Mouse (Mus musculus): ENCODE data around the gene Irx5. TPM values are rescaled to one million over a fixed set of nuclear protein-coding genes. Genes with fewer than 3 reads are reported as not detected.

Gene Irx5
- total RNA-seq, 2 experiments from 2014 or later, result 7.7 TPM; not detected in 1

GRCm38 (mm10) chr8:92360083-92360861 is 2.8 kb downstream of the Irx5 start:
- no peak for DNase-seq

DNA sequence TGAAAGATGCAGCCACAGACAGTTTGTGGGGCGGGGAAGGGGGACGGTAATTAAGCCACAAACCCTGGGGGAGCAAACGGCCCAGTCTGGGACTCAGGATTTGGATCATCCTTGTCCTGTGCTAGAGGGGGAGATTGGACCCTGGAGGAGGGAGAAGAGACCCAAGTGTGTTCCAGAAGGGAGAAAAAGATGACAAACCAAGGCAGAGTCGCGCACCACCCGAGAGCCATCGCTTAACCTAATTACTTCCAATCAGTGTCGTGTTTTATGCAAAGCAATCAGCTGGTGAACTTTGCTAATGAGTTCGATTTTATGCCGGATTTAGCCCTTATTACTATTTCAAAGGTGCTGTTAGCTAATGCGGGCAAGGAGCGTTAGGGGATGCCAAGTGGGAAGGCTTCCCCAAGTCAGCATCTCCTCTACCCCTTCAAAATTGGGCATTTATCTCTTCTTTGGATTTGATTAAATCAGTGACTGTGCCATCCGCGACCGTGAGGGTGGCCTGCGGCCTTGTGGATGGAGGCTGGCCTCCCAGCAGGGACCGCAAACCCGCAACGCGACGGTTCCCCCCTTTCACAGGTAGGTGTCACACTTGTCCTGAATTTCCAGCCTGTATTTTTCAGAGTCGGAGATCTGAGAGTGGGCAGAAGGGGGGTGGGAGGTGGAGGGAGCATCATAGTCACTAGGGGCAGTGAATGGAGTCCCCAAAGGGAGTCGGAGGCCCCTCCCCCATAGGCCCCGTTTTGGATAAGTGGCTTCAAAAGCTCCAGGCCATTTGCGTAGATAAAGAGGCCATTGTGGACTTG is 4.3 kb downstream of the Irx5 start:
- DNase-seq, result no peak

DNA sequence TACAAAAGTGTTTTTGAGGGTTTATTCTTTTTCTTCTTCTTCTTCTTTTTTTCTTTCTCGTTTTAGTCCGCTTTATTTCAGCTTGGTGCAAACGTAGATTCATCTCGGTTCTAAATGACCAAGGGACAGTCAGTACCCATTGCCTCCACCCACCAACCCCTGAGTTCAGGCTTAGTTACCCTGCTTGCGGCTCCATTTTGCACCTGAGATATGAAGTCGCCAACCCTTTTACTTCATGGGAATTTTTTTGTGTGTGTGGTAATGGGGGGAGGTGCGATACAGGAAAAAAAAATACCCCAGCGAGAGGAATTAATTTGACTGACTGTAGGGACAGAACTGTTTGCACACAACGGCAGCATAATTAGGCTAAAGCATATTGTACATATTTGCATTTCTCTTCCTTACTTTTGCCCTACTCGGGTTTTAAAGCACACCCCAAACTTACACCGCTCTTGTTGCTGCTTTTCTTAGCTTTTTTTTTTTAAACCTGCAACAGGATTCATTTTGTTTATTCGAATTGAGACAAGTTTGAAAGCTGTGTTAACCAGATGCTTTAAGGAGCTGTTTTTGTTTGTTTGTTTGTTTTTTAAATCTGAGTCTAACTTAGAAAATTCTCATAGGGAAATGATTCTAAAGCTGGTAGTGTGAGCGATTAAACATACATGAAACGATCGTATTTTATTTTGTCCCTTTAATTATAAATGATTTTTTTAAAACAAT is 5.1 kb downstream of the Irx5 start:
- DNase-seq, result no peak

- DNase-seq, result no peak
Observed at GRCm38 (mm10) chr8:92363217-92364147, 6.1 kb downstream of the Irx5 start.

- DNase-seq, result no peak
Observed at GRCm38 (mm10) chr8:92364148-92364775, 6.8 kb downstream of the Irx5 start.

DNA sequence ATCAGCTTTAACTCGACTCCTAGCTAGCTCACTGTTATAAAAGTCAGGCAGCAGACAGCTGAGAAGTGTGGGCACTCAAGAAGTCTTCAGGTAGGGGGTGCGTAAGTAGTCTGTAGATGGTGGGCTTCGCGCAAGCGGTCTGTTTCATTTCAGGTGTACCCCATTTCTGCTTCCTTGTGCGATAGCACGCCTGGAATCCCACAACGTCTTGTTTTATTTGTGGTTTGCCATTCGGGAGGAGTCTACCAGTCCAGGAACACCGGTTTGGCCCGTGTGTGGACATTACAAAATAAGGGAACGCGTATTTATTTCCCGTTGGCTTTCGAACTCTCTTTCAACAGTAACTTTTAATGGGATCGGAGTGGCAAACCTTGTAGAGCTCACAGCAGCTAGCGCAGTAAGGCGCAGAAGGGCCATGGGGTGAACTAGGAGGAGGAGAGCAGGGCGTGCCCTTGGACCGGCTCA is 7.4 kb downstream of the Irx5 start:
- DNase-seq, result no peak

- DNase-seq, result no peak
Observed at GRCm38 (mm10) chr8:92365241-92365943, 8.0 kb downstream of the Irx5 start.

DNA sequence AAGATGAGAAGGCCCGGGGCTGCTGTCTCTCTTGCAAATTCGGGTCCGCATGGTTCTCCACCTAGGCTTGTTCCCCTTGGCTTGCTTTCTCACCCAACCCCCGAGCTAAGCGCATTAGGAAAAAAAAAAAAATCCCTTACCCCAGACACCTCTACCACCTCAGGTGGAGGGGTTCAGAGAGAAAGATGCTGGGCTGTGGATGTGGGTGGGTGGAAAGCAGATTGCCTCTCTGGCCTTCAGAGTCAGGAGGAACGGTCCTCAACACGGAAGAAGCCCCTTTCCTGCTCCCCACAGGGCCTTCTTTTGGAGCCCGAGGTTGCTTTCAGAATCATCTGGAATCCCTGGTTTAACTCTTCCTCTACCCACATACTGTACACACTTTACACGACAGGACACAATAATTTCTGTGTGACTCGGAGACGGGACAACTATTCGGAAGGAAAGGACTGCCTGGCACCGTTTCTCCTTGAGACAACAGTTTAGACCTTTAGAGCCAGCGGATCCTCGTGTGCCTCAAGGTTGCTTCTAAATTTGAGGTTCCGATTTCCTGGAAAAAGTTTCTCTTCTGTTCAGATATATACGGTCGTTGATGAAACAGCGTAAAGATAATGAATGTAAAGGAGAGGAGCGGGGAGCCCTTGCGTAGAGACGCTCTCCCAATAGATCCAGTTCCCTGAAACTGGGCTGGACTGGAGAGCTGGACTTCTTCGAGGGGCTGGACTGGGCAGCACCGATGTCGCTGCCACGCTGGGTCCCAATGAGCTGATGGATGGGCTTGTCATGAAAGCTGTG is 8.7 kb downstream of the Irx5 start:
- no peak for DNase-seq

GRCm38 (mm10) chr8:92366736-92367267 is 9.4 kb downstream of the Irx5 start:
- no peak for DNase-seq

- DNase-seq, result no peak
Observed at GRCm38 (mm10) chr8:92379524-92379923, 22.1 kb downstream of the Irx5 start.

GRCm38 (mm10) chr8:92380571-92380970 is 23.1 kb downstream of the Irx5 start:
- DNase-seq, result no peak

GRCm38 (mm10) chr8:92387893-92388292 is 30.5 kb downstream of the Irx5 start:
- no peak for DNase-seq

- no peak for DNase-seq
Observed at GRCm38 (mm10) chr8:92404218-92404617, 46.8 kb downstream of the Irx5 start.

GRCm38 (mm10) chr8:92408092-92408491 is 50.7 kb downstream of the Irx5 start:
- DNase-seq, result no peak

- no peak for DNase-seq
Observed at GRCm38 (mm10) chr8:92413583-92413982, 56.2 kb downstream of the Irx5 start.

DNA sequence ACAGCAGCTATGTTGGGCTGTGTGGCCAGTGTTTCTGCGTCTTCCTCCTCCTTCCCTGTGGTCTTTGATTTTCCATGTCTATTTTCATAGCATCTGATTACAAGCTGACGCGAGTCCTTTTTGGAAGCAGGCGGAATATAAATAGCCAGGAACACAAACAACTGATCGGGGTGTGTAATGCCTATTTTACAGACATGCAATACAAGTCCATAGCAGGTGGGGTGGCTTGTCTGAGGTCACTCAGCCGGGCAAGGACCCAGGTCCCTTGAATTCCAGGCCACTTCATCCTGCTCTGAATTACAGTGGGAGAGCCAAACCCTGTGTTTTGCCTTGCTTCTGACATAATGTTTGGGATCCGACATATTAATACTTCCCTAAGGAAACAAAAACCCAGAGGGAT is 63.2 kb downstream of the Irx5 start:
- DNase-seq, result no peak

Data from gastrocnemius, postnatal 25 days (tissue).